Mouse (Mus musculus): ENCODE measurements around the gene Txnrd3.

Txnrd3 gene

DNA sequence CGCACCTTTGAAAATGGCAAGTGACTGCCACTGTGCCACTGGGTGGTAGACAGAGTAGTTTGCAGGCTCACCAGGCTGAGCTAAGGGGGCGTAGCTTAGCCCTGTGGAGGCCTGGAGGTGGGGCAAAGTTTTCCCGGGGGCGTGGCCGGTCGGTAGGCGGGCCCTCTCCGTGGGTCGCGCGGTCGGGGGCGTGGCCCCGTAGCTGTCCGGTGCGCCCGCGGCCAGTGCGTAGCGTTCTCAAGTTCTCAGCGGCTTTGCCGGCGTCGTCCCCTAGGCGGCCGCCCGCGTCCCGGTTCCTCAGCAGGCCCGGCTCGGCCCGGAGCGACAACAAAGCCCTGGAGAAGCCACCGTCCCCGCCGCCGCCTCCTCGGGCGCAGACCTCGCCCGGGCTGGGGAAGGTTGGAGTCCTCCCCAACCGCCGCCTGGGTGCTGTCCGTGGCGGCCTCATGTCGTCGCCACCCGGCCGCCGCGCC is at the start of gene Txnrd3:
Gene Txnrd3 (plus strand): TSS at position 191 of the 473 bp plus-strand sequence.
- DNase-seq, result peak; percentile 76

- peak; percentile 95 for DNase-seq
These were observed 48.6 kb upstream of the Txnrd3 start, which contains the start of gene Chchd6 for GRCm38 (mm10) chr6:89595018-89595776. Gene Chchd6, minus strand, starts transcription at chr6:89595652.

DNA sequence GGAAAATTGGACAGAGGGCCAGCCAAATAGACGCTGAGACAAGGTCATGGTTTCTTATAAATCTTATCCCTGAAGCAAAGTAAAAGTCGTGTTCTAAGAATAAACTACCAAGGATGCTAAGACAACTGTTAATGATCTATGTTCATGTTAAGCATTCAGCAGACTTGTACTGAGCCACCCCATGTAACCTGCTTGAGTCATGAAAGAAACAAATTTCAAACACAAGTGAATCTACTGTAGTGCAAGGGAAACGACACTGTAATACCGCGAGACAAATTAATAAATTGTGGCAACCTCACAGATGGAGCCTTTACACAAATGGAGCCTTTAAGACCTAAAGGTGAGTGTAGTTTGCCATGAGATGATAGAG is 48.0 kb upstream of the Txnrd3 start:
- DNase-seq, result no peak

- no peak for DNase-seq
These were observed 47.3 kb upstream of the Txnrd3 start for GRCm38 (mm10) chr6:89596510-89596909.

- DNase-seq, result no peak
These were observed 37.7 kb upstream of the Txnrd3 start for GRCm38 (mm10) chr6:89606096-89606495.

GRCm38 (mm10) chr6:89607999-89608398 is 35.8 kb upstream of the Txnrd3 start:
- no peak for DNase-seq

GRCm38 (mm10) chr6:89613336-89614106 is 30.3 kb upstream of the Txnrd3 start:
- no peak for DNase-seq

DNA sequence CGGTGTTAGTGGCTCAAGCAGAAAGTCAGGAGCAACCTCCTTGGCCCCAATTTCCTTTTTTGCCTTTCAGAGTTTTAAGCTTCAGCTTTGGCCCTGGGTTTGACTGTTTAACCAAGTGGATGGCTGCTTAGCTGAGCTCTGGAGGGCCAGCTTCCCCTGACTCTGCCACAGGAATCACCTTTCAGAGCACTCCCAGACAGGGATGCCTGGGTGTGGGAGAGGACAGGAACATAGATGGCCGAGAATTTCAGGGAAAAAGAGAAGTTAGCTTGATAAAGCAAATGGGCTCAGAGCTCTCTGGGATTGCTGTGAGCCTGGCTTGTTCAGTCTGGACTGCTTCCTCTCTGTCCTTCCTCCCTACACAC is 29.7 kb upstream of the Txnrd3 start:
- no peak for DNase-seq

DNA sequence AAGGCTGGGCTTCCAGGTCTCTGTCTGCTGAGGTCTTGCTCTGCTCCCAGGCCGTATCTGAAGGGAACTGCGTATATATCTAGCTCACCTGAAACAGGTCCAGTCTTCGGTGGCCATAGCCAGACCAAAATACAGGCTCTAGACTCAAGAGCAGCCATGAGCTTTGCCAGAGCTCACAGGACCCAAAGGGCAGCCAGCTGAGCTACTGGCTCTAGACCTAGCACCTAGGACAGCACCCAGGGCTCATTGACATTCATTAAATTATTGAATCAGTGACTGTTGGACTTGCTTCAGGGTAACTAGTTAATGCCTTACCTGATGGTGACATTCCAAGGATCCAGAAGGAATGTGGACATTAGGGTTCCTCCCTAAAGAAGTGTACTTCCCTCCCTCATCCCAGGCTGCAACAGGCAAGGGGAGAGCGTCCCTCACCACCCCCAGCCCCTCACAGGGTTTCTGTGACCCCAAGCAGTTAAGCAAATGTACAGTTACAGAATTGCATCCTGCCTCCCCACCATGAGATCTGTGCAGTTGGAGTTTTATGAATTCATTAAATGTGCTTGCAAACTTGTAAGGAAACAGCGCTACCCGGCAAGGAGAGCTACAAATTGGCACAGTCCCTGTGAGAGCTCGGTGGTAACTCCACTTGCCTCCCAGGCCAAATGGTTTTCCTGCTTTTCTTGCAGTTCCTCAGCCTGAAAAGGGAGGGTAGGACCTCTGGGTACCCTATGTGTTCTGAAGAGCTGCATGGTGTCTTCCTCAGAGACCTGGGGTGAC is 29.0 kb upstream of the Txnrd3 start:
- no peak for DNase-seq

DNA sequence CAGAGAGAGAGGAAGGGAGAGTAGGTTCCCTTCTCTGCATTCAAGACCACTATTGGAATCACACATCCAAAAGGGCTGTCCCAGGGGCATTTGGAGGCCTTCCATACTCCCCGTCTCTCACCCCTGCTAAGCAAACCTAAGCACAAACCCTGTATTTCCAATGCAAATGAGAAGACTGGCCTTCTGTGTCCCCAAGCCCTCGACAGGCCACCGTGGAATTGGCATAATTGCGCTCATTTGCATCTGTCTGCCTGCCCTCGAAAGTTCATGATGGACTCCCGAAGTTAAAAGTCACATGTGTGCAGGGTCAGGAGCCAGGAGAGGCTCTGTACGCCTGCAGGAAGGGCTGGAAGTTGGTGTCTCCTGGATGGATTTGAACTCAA is 28.4 kb upstream of the Txnrd3 start:
- DNase-seq, result no peak

- DNase-seq, result no peak
These were observed 21.1 kb upstream of the Txnrd3 start for GRCm38 (mm10) chr6:89622647-89623046.

GRCm38 (mm10) chr6:89628045-89628785 is 15.6 kb upstream of the Txnrd3 start:
- no peak for DNase-seq

- peak; percentile 85 for DNase-seq
These were observed 11.8 kb upstream of the Txnrd3 start for GRCm38 (mm10) chr6:89631809-89632562.

DNA sequence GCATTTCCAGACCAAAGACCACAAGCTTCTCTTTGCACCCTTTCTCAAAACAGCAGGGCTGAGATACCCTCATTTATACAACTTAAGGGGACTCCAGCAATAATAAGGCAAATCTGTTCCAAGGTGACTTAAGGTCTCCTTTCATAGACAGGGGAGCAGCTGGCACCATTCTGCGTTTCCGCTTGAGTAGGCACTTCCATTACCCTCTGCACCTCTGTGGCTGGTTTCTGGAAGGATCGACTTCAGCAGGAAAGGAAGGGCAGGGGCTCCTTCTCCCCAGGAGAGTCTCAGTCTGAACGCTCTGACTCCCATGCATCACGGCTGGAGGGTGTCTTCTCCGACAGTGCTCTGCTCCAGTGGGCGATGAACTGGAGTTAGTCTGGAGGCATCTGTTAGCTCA is 10.7 kb upstream of the Txnrd3 start:
- DNase-seq, result no peak

GRCm38 (mm10) chr6:89634400-89634799 is 9.4 kb upstream of the Txnrd3 start:
- no peak for DNase-seq

DNA sequence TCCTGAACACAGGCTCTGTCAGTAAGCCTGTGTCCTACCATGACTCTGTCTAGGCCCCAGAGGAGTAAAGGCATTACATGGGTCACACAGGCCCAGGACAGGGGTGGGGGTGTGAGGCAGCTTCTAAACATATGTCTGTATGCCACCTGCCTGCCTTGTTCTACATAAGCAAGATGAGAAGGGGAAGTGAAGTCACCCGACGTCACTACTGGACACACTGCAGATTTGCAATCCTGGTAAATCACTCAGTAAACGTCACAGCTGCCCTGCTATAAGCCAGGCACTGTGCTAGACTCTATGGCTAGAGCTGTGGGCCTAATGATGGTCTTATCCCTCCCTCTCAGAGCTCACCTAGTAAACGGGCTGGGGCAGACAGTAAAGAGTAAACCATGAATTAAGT is 5.8 kb upstream of the Txnrd3 start:
- no peak for DNase-seq

DNA sequence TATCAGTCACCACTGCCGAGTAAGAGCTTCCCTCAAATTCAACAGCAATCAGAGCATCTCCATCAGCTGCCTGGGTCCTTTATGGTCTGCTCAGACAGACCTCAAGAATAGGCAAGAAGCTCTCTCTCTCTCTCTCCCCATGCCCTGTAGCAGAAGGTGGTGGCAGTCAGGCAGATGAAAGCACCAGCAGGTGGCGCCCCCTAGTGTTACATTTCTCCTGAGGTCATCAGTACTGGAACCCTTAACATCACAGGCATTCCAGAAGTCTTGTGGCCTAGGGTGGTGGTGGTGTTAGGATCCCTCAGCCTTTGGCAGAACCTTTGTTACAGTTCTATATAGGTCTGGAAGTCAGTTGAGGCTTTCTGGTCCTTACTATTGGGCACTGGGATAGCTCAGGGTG is 4.8 kb upstream of the Txnrd3 start:
- DNase-seq, result peak; percentile 29

- peak; percentile 69 for DNase-seq
These were observed 685 bp downstream of the Txnrd3 start for GRCm38 (mm10) chr6:89644271-89645075.

DNA sequence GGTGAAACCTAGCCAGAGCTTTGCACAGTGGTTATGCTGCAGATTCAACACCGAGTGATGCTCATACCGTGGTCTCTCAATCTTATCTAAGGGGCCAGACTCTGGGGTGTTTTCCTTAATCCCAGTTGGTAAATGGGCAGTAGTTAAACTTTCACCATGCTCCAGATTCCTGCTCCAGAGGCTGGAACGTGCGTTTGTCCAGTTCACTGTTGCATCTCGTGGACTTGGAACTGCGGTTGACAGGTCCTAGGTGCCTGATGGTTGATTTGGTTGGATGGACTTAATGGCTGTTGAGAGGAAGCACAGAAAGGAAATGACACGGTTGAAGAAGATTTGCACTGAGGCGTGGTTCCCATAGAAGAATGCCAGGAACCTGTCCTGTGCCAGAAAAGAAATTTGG is 6.1 kb downstream of the Txnrd3 start:
- DNase-seq, result no peak

DNA sequence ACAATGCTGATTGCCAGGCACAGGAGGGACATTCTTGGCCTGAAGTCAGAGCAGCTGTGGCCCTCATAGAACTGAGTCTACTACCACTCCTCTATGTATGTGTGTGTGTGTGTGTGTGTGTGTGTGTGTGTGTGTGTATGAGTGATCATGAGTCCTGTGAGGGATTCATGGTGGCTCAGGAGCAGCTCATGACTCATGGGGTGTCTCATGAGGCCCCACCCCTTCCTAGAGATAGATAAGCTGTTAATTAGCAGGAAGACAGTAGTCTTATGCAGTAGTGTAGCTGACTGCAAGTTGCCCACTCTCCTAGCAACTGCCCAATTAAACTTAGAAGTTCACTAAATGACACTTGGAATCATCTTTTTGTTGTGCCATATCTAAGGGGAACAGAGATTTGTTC is 8.0 kb downstream of the Txnrd3 start:
- no peak for DNase-seq

- DNase-seq, result no peak
These were observed 11.2 kb downstream of the Txnrd3 start for GRCm38 (mm10) chr6:89655011-89655410.

All from cerebellum, adult 8-10 months (tissue).